Mouse (Mus musculus) G1E (cell line): ENCODE data around the gene Btf3. TPM values are rescaled to one million over a fixed set of nuclear protein-coding genes. Genes with fewer than 3 reads are reported as not detected.

Experiments
- ATAC-seq: 2 replicates; pipeline ENCODE4 v1.8.0; 2016; ENCODE audit warnings: mild to moderate bottlenecking; ENCODE audit not compliant: insufficient number of reproducible peaks, poor library complexity, low FRiP score, severe bottlenecking; ENCODE audit errors: extremely low read depth
- DNase-seq: peaks from one replicate; pipeline ENCODE4 v3.0.0; 2012; ENCODE audit warnings: low spot score
- H3K27me3 ChIP-seq: 2 replicates; pipeline ENCODE4 v1.6.1; 2012; ENCODE audit warnings: mild to moderate bottlenecking, low read length, inconsistent platforms; ENCODE audit not compliant: insufficient read depth
- H3K36me3 ChIP-seq: replicated peaks from 2 replicates; pipeline ENCODE3; 2012; ENCODE audit warnings: mild to moderate bottlenecking, inconsistent platforms
- H3K4me1 ChIP-seq: 2 replicates; pipeline ENCODE4 v1.6.1; 2012; ENCODE audit warnings: low read depth, low read length, inconsistent platforms, mixed read lengths; ENCODE audit not compliant: insufficient read depth
- H3K4me3 ChIP-seq: 2 replicates; pipeline ENCODE4 v1.5.1; 2012; ENCODE audit warnings: low read depth, mild to moderate bottlenecking, inconsistent platforms, low read length, moderate library complexity, mixed read lengths
- H3K9me3 ChIP-seq: replicated peaks from 2 replicates; pipeline ENCODE4 v1.6.1; 2012; ENCODE audit warnings: inconsistent platforms
- CTCF ChIP-seq: IDR thresholded peaks from 2 replicates; pipeline ENCODE4 v1.5.1; 2012; ENCODE audit warnings: low read depth, low read length, inconsistent platforms, mixed read lengths
- GATA1 ChIP-seq: IDR thresholded peaks from 2 replicates; pipeline ENCODE4 v1.6.1; 2012; ENCODE audit warnings: borderline replicate concordance, low read length, inconsistent platforms, mixed read lengths
- GATA2 ChIP-seq: IDR thresholded peaks from 2 replicates; pipeline ENCODE4 v1.6.1; 2012; ENCODE audit warnings: low read depth, low read length, inconsistent platforms, borderline replicate concordance
- POLR2AphosphoS5 ChIP-seq: IDR thresholded peaks from 2 replicates; pipeline ENCODE4 v1.6.1; 2012; ENCODE audit warnings: low read depth, low read length, inconsistent platforms; ENCODE audit not compliant: insufficient replicate concordance
- TAL1 ChIP-seq: conservative IDR thresholded peaks from 2 replicates; pipeline ENCODE4 v1.6.1; 2012; ENCODE audit warnings: low read depth, low read length, inconsistent platforms, mixed read lengths
- polyA plus RNA-seq: library from polyadenylated mRNA; stranded (reverse); fragments of >175 nt; gene quantifications from 2 replicates; pipeline ENCODE4 v1.2.3, GENCODE M21; 2012
- total RNA-seq, 2 experiments: library from RNA; stranded (forward) in 1 of 2; stranded (reverse) in 1 of 2; fragments of 200-1000 nt in 1 of 2; fragments of >200 nt in 1 of 2; fragmentation: Nextera tagmentation in 1 of 2; gene quantifications; 2 replicates each; pipeline ENCODE4 v1.2.3; 2014 to 2017

Gene Btf3
- total and polyA plus RNA-seq, 3 experiments: 141 to 2,347 (median 982) TPM

DNA sequence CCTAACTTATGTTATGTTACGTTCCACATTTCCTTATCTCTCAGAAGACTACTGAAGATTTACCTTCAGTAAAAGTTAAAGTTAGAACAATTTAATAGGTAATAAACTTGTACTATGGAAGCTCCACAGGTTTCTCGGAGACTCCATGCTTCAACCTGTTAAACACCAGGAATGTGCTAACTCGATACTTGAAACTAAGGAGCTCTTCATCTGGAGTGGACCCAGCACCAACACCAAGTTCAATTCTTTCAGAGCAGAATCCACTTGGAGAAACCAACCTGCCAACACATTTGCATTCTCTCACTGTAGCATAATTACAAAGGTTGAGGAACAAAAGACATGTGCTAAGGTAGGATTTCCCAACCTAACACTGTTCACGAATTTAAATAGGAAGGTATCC is 1.7 kb downstream of the Btf3 start:
- peaks cover 50% of the 10 kb centered on the region for H3K36me3 ChIP-seq

DNA sequence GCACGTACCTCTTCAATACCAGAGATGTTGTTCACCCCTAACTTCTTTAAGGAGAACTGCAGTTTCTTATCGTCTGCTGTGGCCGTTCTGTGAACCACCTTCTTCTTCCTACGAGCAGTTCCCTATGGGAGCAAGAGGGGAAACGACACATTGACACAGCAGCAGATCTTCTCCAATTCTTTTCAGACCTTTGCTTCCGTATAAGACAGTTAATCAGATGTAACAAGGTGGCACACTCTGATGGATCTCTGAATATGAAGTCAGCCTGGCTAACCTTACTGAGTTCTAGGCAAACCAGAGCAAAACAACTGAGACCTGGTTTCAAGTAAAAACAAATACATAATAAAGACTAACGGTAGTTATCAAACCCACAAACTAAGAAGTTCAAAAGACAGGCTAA is 3.2 kb downstream of the Btf3 start:
- Histone ChIP-seq H3K4me3 (no peak overlapping the region; the same call in 1 of the 2 replicates), H3K36me3 (peaks cover 62% of the 10 kb centered on the region), H3K27me3 (no peaks in the 10 kb centered on the region), H3K9me3 (no peaks in the 10 kb centered on the region), H3K4me1 (peaks cover 43% of the 10 kb centered on the region)
- no peak for ATAC-seq
- TF ChIP-seq POLR2AphosphoS5: no peak
- TF ChIP-seq GATA1: no peak
- no peak for TF ChIP-seq TAL1
- no peak for DNase-seq

More for the DNA sequence above, 1.7 kb downstream of the Btf3 start:
- ATAC-seq (no peak), DNase-seq (no peak)
- Histone ChIP-seq H3K4me1 (peaks cover 45% of the 10 kb centered on the region), H3K9me3 (no peaks in the 10 kb centered on the region), H3K27me3 (no peaks in the 10 kb centered on the region), H3K4me3 (peak overlapping the region; percentile 57)
- no peak for TF ChIP-seq POLR2AphosphoS5
- TF ChIP-seq GATA2: no peak
- TF ChIP-seq TAL1: no peak
- TF ChIP-seq CTCF: no peak
- TF ChIP-seq GATA1: no peak

DNA sequence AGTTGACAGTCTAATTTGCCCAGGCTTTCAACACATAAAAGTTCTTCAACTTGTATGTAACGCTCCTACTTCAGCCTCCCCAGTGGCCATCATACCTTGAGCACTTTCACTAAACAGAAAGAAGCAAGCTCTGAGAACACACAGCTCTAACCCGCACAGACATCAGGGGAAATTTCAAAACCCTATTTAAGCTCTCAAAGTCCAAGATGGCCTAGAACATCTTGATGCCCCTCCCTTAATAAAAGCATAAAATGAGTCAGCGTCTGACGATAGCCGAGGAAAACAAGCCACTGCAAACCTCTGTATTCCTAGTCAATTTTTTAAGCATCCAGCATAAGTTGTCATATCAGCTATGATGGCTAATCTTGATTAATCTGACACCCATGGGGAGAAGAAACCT is 5.2 kb downstream of the Btf3 start:
- H3K4me1 ChIP-seq: peaks cover 46% of the 10 kb centered on the region
- DNase-seq (no peak), ATAC-seq (no peak)

DNA sequence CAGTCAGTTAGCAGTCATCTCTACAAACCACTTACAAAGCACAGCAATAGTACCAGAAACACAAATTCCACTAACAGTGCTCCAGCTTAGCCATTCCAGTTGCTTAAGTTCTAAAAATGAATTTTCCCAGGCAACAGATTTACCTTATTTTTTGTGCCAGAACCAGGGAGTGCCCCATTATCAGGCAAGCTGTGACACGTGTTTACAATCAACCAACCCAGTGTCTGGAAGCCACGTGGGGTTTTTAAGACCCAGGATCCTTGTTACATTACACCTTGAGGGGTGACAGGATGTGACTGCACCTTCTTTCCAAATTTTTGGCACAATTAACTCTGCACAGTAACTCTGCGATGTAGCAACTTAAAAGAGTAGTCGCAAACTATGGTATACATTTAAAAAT is 8.1 kb downstream of the Btf3 start:
- peaks cover 65% of the 10 kb centered on the region for H3K36me3 ChIP-seq
- DNase-seq: no peak
- H3K27me3 ChIP-seq: peaks cover 4% of the 10 kb centered on the region; the same call in 1 of the 2 replicates
- no peak overlapping the region for H3K4me3 ChIP-seq
- no peak for TF ChIP-seq GATA1
- TF ChIP-seq CTCF: no peak
- no peak for TF ChIP-seq POLR2AphosphoS5
- no peak for TF ChIP-seq GATA2
- no peak for TF ChIP-seq TAL1
- no peak for ATAC-seq
- no peaks in the 10 kb centered on the region for H3K9me3 ChIP-seq
- H3K4me1 ChIP-seq: peaks cover 32% of the 10 kb centered on the region

More for the DNA sequence above, 5.2 kb downstream of the Btf3 start:
- no peak for TF ChIP-seq TAL1
- no peak for TF ChIP-seq CTCF
- no peak for TF ChIP-seq POLR2AphosphoS5
- TF ChIP-seq GATA2: no peak
- TF ChIP-seq GATA1: no peak
- Histone ChIP-seq H3K27me3 (no peaks in the 10 kb centered on the region), H3K36me3 (peaks cover 79% of the 10 kb centered on the region), H3K4me3 (no peak overlapping the region), H3K9me3 (no peaks in the 10 kb centered on the region)

DNA sequence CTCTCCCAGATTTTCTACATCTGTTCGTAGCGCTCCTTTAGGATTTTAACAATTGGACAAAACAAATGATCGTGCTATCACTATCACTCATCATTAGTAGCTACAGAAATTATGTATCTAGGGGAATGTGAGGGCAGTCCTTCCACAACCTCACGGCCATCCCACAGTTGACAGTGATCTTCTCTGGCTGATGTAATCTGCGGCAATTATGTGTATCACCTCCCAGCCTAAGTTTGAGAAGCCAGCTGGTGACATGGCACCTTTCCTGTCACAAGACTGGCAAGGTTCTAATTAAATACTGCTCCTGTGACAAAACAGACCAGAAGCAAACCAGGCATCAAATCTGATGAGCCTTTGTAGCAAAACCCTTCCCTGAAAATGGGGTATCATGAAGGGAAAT is 8.8 kb downstream of the Btf3 start:
- no peak overlapping the region for H3K4me3 ChIP-seq
- no peak for TF ChIP-seq GATA2
- TF ChIP-seq GATA1: no peak
- TF ChIP-seq CTCF: no peak
- no peak for TF ChIP-seq TAL1
- no peak for TF ChIP-seq POLR2AphosphoS5
- H3K4me1 ChIP-seq: peaks cover 26% of the 10 kb centered on the region
- H3K9me3 ChIP-seq: no peaks in the 10 kb centered on the region
- H3K27me3 ChIP-seq: peaks cover 5% of the 10 kb centered on the region; the same call in 1 of the 2 replicates
- no peak for ATAC-seq
- DNase-seq: no peak
- H3K36me3 ChIP-seq: peaks cover 58% of the 10 kb centered on the region

DNA sequence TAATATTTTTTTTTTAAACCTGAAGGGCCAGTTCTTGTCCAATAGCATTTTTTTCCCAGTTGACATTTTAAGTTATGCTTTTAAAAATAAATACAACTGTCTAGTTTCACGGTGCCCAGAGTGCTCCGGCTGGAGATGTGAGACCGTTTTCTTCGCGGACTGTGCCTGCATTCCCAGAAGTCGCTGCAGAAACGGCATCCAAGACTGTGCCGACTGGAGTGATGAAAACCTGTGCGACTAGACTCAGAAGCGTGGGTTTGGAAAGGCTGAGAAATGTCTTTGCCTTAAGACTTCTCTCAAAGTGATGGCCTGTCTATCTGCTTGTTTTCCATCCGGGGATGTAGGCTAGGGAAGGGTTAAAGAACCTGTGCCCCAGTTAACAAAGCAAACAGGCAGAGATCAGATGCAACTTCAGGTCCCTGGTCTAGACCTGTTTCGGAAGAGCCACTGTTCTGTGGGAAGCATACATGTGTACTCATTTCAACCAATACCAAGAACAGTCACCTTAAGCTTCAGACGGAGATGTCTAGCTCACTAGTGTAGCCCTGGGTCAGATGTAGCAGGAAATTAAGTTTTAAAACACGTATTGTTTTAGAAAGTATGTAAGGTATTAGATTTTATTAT is 9.8 kb downstream of the Btf3 start:
- no peak for TF ChIP-seq POLR2AphosphoS5
- TF ChIP-seq GATA2: no peak
- no peak for TF ChIP-seq CTCF
- TF ChIP-seq TAL1: no peak
- no peak for TF ChIP-seq GATA1

DNA sequence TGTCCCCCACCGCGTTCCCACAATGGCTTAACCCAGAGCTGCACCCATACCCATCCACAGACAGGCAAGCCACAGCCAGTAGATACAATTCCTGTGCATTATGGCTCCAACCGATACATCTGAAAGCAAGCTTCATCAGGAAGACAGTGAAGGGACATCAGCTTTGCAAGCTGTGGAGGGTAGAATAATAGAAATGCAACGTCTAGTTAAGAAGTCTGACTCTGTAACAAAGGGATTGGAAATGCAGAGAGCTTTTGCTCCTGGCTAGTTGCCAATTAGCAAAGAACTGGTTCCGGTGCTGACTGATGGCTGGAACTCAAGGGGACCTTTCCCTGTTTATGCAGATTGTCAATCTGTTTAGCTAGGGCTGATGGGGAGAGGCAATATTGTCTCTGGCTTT is 10.4 kb downstream of the Btf3 start:
- H3K9me3 ChIP-seq: no peaks in the 10 kb centered on the region
- no peak for DNase-seq
- no peak for ATAC-seq
- peaks cover 8% of the 10 kb centered on the region; the same call in 1 of the 2 replicates for H3K27me3 ChIP-seq
- H3K4me3 ChIP-seq: no peak overlapping the region
- TF ChIP-seq POLR2AphosphoS5 (no peak), GATA2 (no peak), TAL1 (no peak), GATA1 (no peak), CTCF (no peak)
- H3K36me3 ChIP-seq: peaks cover 41% of the 10 kb centered on the region
- H3K4me1 ChIP-seq: peaks cover 11% of the 10 kb centered on the region; the same call in 1 of the 2 replicates

More for the DNA sequence above, 9.8 kb downstream of the Btf3 start:
- Histone ChIP-seq H3K4me1 (peaks cover 17% of the 10 kb centered on the region), H3K27me3 (peaks cover 5% of the 10 kb centered on the region; the same call in 1 of the 2 replicates), H3K36me3 (peaks cover 47% of the 10 kb centered on the region), H3K4me3 (no peak overlapping the region), H3K9me3 (no peaks in the 10 kb centered on the region)
- DNase-seq (no peak), ATAC-seq (no peak)
